Mouse (Mus musculus) cerebellum, postnatal 4 days (tissue): Measurements from ENCODE around the gene Fadd.
A peak's percentile ranks its signal among the peaks of the same experiment; 100 is the strongest.

Source experiments
- DNase-seq, 2 experiments: peaks; one replicate each; pipeline ENCODE4 v3.0.0; 2022; ENCODE audit warnings: low spot score in 2 of 2, mixed read lengths in 1 of 2

The Fadd gene

DNA sequence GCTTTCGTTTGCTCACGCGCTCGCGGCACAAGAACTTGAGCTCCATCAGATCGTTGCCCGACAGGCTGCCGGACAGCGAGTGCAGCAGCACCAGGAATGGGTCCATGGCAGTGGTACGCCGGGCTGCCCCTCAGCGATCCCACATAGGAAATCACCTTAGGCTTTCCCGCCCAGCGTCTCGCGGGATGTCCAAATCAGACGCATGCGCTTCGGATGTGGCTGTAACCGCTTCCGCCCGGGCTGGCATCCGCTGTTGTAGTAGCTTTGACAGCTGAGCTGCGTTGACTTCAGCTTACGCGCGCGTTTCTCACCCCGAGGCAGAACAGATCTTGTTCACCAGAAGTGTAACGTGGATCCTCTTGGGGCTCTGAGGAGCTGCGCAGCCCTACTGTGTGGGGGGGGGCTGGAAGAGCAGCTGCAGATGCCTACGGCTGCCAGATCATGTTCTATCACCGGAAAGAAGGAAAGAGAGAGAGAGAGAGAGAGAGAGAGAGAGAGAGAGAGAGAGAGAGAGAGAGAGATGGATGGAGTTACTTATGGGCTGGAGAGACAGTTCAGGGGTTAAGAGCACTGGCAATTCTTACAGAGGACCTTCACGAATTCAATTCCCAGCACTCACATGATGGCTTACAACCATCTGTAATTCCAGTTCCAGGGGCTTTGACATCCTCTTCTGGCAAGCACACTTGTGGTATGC is at the start of gene Fadd:
Fadd (minus strand) TSS at position 180 of the 697 bp plus-strand sequence.
- peak; percentile 94 to 96 for DNase-seq

DNA sequence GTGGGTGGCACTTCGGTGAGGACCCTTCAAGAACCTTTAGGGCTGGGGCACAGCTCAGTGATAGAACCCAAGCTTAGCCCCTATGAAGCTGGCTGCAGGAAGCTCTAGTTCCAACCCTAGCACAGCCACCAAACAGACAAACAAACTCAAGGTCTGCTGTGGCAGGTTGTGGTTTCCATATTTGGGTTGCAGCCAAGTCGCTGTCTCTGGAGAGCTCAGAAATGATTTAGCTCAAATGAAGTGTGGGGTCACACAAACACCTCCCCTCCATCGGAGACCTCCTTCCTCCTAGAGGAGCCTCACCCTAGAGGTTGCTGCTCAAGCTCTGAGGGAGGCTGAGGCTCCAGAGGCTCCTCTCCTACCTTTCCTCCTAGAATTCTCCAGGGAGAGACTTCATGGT is 48.4 kb upstream of the Fadd start:
- no peak for DNase-seq

DNA sequence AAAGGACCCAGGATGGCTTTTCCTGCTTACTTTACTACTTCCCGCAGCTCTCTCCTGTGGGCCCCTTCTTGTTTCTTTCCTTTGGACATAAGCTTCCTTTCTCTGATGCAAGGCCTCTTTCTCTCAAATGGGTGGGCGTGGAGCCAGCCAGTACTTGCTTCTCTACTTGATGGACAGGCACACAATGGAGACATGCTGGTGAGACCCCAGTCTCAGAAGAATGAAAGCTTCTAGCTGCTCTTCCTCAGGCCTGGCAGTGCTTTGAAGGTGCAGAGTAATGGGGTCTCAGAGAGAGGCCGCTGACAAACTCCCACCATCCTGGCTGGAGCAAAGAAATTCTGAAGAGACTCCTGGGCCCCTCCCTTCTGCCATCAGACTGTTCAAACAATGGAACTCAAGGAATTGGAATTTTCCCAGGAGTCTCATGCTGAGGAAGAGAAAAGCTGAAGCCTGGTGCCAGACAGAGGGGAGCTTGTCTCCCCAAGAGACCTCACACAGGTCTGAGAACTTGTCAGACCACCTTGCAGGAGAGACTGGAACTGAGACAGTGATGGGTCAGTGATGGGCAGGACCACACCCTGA is 46.2 kb upstream of the Fadd start:
- peak; percentile 31 to 57 for DNase-seq

GRCm38 (mm10) chr7:144627606-144628333 is 45.5 kb upstream of the Fadd start:
- DNase-seq: no peak

GRCm38 (mm10) chr7:144626042-144626441 is 43.8 kb upstream of the Fadd start:
- no peak for DNase-seq

DNA sequence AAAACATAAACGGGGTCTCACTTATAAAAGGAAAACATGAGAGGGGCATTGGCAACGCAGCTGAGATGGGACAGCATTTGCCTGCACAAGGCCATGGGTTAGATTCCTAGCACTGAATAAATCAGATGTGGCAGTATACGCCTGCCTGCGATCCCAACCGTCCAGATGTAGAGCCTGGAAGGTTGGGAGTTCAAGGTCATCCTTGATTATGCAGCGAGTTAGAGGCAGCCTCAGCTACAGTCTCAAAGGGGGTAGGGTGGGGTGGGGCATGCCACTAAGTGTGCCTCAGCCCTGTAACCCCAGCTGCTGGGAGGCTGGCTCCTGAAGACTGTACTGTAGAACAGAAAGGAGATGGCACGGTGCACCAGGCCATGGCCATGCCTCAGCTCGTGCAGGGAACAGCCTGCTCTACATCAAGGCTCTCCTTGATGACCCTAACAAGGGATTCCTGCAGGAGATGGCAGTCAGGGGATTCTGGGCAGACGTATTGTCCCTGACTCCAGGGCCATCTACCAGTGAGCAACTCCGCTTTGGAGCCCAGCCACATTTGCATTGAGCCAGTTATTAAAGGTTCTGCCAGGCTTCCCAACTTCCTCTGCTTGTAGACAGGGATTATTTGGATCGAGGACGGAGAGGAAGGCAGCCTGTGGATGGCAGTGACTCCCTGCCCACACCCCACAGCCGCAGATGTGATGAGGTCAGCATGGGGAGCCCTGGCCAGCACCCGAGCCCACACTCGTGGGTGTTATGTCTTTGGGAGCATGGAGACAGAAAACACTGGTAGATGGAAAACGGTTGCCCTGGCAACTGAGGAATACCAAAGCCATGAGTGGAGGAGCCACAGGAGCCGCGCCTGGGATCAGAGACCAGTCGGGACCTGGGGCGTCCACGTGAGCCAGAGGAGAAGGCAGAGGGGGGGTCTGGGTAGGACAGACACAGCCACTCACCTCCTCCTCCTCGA is 38.7 kb upstream of the Fadd start:
- peak in 1 of 2 experiments; percentile 14 for DNase-seq

GRCm38 (mm10) chr7:144620315-144620714 is 38.1 kb upstream of the Fadd start:
- DNase-seq: no peak

DNA sequence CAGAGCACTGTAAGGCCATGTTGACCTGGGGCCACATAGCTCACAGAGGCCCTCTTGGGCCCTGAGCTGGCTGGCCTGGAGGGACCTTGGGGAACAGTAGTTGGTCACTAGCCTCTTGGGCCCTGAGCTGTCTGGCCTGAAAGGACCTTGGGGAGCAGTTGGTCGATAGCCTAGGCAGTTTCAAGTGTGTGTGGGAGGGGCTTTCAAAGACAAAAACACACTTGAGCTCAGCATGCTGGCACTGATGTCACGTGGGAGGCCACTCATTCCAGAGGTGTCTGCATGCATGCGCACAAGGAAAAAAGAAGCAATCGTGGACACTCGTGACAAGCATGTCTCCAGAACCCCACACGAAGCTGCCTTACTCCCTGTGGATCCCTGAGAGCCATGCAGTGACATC is 33.1 kb upstream of the Fadd start:
- no peak for DNase-seq

DNA sequence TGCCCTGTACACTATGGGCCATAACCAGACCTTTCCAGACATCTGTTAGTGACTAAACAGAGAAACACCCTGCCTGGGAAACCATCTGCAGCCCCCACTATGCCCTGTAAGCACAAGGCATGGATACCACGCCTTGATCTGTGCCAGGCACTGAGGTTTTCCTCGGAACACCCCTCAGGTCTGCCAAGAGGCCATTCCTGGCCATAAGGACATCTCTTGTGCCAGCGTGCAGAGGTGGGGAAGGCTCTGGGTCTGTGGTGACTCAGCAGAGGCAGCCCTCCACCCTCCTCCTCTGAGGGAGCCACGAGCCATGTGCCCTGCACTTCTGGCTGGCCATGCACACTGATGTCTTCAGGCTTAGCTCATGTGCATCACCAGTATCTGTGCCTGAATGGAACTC is 30.6 kb upstream of the Fadd start:
- DNase-seq: no peak

GRCm38 (mm10) chr7:144612351-144612750 is 30.1 kb upstream of the Fadd start:
- DNase-seq: no peak

- DNase-seq: no peak
Measured at GRCm38 (mm10) chr7:144611595-144611994, 29.3 kb upstream of the Fadd start.

GRCm38 (mm10) chr7:144609568-144609967 is 27.3 kb upstream of the Fadd start:
- DNase-seq: no peak

GRCm38 (mm10) chr7:144607862-144608261 is 25.6 kb upstream of the Fadd start:
- DNase-seq: no peak

- DNase-seq: no peak
Measured at GRCm38 (mm10) chr7:144604735-144605134, 22.5 kb upstream of the Fadd start.

- no peak for DNase-seq
Measured at GRCm38 (mm10) chr7:144604291-144604690, 22.0 kb upstream of the Fadd start.

- DNase-seq: no peak
Measured at GRCm38 (mm10) chr7:144600333-144600900, 18.2 kb upstream of the Fadd start.

GRCm38 (mm10) chr7:144589508-144589907 is 7.2 kb upstream of the Fadd start:
- DNase-seq: no peak

DNA sequence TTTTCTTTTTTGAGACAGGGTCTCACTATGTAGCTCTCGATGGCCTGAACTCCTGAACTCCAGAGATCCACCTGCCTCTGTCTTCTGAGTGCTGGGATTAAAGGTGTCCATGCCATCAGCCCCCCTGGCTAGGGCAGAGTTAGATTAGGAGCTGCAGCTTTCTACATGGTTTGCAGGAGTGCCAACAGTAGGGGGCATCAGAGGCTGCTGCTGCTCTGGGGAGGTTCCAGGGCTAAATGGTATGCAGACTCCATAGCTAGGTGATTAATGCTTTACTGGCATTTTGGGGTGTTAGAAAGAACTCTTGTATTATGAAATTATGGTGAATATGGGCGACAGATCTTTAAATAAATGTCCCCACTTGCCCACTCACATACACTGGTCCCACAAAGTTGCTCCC is 5.0 kb upstream of the Fadd start:
- DNase-seq: peak; percentile 41 to 43

DNA sequence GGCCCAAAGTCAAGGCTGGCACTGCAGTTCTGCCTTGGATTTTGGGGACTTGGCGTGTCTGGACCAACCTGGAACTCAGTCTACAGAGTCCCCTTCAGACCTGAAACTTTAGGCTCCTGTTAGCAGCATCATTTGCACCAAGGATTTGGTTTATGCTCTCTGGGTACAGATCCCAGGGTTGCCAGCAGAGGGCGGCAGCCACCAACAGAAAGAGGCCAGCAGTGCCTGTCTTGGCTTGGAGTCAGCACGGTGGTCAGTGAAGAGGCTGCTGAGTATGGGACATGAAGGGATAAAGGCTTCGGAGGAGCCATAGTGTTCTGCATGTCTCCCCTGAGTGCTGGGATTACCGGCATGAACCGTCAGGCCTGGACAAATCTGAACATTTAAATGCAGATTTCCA is 3.4 kb upstream of the Fadd start:
- DNase-seq: peak; percentile 86 to 91

GRCm38 (mm10) chr7:144583619-144584018 is 1.4 kb upstream of the Fadd start:
- DNase-seq: peak in 1 of 2 experiments; percentile 49

DNA sequence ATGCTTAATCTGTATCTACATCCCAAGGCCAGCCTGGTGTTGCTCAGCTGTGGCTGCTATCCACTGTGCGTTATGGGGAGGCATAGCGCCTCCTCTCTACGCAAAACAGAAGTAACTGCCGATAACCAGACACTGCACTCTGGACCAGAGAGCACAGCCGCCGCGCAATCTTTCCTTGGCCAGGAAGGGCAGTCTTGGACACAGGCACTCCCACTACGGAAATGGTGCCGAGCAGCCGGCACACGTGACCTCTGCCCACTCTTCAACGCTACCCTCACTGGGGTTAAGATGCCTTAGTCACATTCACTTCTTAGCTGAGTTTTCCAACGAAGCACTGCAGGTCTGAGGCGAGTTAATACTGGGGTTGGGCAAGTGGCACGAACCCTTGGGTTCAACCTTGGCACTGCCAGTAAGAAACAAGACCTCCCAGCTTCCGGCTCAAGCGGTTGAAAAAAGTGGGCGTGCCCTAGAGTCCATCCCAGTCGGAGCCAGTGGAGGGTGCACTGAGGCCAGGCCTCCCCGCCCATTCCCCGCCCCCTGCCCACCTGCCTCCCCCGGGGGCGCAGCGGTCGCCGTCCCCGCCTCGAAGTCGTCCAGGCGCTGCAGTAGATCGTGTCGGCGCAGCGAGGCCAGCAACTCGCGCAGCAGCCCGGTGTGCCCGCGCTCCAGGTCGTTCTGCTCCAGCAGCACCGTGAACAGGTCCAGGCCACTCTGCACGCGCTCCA is 542 bp downstream of the Fadd start:
- DNase-seq: peak; percentile 39 to 66
